Mouse (Mus musculus) embryonic facial prominence, embryonic 15.5 days (tissue): Measurements from ENCODE around the gene Pik3c2a. TPM values are rescaled to one million over a fixed set of nuclear protein-coding genes. Genes with fewer than 3 reads are reported as not detected.

Experiments
- ATAC-seq: fragments of 200-750 bp; cut with Nextera tagmentation; 2 replicates; pipeline ENCODE4 v1.8.0; 2017; ENCODE audit warnings: low read depth, moderate TSS enrichment; ENCODE audit not compliant: insufficient number of reproducible peaks, low FRiP score, low TSS enrichment
- H3K27ac ChIP-seq: fragments of 300-500 bp; sonication (generic); replicated peaks from 2 replicates; pipeline ENCODE4 v1.5.1; 2015; ENCODE audit warnings: mild to moderate bottlenecking, inconsistent platforms
- H3K27me3 ChIP-seq: fragments of 300-500 bp; sonication (generic); 2 replicates; pipeline ENCODE4 v1.6.1; 2015; ENCODE audit warnings: inconsistent platforms
- H3K36me3 ChIP-seq: fragments of 300-500 bp; sonication (generic); 2 replicates; pipeline ENCODE4 v1.6.1; 2015; ENCODE audit warnings: mild to moderate bottlenecking, inconsistent platforms
- H3K4me1 ChIP-seq: fragments of 300-500 bp; sonication (generic); 2 replicates; pipeline ENCODE4 v1.6.1; 2015; ENCODE audit warnings: inconsistent platforms
- H3K4me2 ChIP-seq: fragments of 300-500 bp; sonication (generic); replicated peaks from 2 replicates; pipeline ENCODE4 v1.6.1; 2015; ENCODE audit warnings: mild to moderate bottlenecking, inconsistent platforms
- H3K4me3 ChIP-seq: fragments of 300-500 bp; sonication (generic); replicated peaks from 2 replicates; pipeline ENCODE4 v1.5.1; 2015; ENCODE audit warnings: mild to moderate bottlenecking, inconsistent platforms
- H3K9ac ChIP-seq: fragments of 300-500 bp; sonication (generic); 2 replicates; pipeline ENCODE4 v1.6.1; 2015; ENCODE audit warnings: inconsistent platforms
- H3K9me3 ChIP-seq: fragments of 300-500 bp; sonication (generic); replicated peaks from 2 replicates; pipeline ENCODE4 v1.6.1; 2016; ENCODE audit warnings: inconsistent platforms
- WGBS: fragments of 180-500 bp; shearing (Covaris S2); methylation state at CpG from one replicate; pipeline ENCODE4 v1.1.7; 2015; 5-methylcytosine and 5-hydroxymethylcytosine counted together
- polyA plus RNA-seq: library from polyadenylated mRNA; unstranded; fragments of >200 nt; fragmentation: Nextera tagmentation; extraction: Ambion mirVana; gene quantifications from 2 replicates; pipeline ENCODE4 v1.2.1, GENCODE M21; 2015

Gene Pik3c2a
- polyA plus RNA-seq, 1 experiment from 2014 or later: 21.2 TPM

- no peaks in the 10 kb centered on the region for H3K27me3 ChIP-seq
- WGBS: 84% methylated on average over 3 of the region's 3 CpGs
Measured at GRCm38 (mm10) chr7:116446645-116447044, 3.4 kb upstream of the Pik3c2a start.

GRCm38 (mm10) chr7:116444326-116444809 is 1.1 kb upstream of the Pik3c2a start:
- WGBS: 3% methylated on average over 2 of the region's 2 CpGs
- Histone ChIP-seq H3K27me3 (no peaks in the 10 kb centered on the region), H3K9me3 (no peaks in the 10 kb centered on the region), H3K27ac (peak overlapping the region; percentile 93), H3K4me3 (peak overlapping the region; percentile 62), H3K36me3 (no peaks in the 10 kb centered on the region), H3K9ac (peak overlapping the region; percentile 59), H3K4me2 (peak overlapping the region; percentile 90), H3K4me1 (peaks cover 28% of the 10 kb centered on the region)
- ATAC-seq: peak; percentile 55; the same call in 1 of the 2 replicates

More at GRCm38 (mm10) chr7:116446645-116447044, 3.4 kb upstream of the Pik3c2a start:
- Histone ChIP-seq H3K27ac (no peak overlapping the region), H3K36me3 (no peaks in the 10 kb centered on the region), H3K4me2 (no peak overlapping the region), H3K4me3 (no peak overlapping the region), H3K9ac (no peak overlapping the region), H3K9me3 (no peaks in the 10 kb centered on the region), H3K4me1 (peaks cover 21% of the 10 kb centered on the region)
- no peak for ATAC-seq

DNA sequence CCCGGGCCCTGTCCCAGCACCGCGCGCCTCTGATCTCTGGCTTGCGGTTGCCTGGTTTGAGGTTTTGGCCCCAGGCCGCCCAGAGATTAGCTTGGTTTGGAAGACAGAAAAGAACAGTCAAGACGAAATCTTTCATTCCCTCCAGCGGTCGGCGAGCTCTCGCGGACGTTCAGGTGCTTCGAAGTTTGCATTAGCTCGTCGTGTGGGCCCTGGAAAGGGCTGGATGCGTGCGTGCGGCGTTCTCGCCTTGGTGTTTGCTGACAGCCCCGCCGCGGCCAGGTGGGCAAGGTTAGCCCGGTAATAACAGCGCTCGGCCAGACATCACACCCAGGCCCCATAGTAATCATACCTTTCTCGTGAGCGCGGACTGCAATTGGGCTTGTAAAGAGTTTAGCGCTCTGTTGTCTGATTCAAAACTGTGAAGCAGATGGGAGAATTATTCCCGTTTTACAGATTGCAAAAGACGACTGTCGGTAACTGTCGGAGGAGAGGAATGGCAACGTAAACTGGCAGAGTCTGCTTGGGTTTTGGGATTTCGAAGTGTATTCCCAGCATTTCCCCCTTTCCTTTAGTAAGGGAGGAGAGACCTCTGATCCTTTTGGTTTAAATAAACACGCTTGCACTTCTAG is 562 bp upstream of the Pik3c2a start:
- H3K27me3 ChIP-seq: no peaks in the 10 kb centered on the region
- ATAC-seq: no peak; the same call in 1 of the 2 replicates
- H3K27ac ChIP-seq: peak overlapping the region; percentile 93
- peak overlapping the region; percentile 59 for H3K9ac ChIP-seq
- peak overlapping the region; percentile 90 for H3K4me2 ChIP-seq
- no peaks in the 10 kb centered on the region for H3K36me3 ChIP-seq
- WGBS: under 1% methylated on average over 38 of the region's 38 CpGs
- peak overlapping the region; percentile 62 for H3K4me3 ChIP-seq
- H3K4me1 ChIP-seq: peaks cover 28% of the 10 kb centered on the region
- no peaks in the 10 kb centered on the region for H3K9me3 ChIP-seq

GRCm38 (mm10) chr7:116442226-116442625 is 1.0 kb downstream of the Pik3c2a start:
- no peak for ATAC-seq
- Histone ChIP-seq H3K4me3 (peak overlapping the region; percentile 62), H3K27me3 (no peaks in the 10 kb centered on the region), H3K9ac (peak overlapping the region; percentile 2; the same call in 1 of the 2 replicates), H3K4me2 (peak overlapping the region; percentile 90), H3K4me1 (peaks cover 28% of the 10 kb centered on the region), H3K36me3 (peaks cover 5% of the 10 kb centered on the region; the same call in 1 of the 2 replicates), H3K27ac (no peak overlapping the region), H3K9me3 (no peaks in the 10 kb centered on the region)
- 6% methylated on average over 7 of the region's 7 CpGs for WGBS

DNA sequence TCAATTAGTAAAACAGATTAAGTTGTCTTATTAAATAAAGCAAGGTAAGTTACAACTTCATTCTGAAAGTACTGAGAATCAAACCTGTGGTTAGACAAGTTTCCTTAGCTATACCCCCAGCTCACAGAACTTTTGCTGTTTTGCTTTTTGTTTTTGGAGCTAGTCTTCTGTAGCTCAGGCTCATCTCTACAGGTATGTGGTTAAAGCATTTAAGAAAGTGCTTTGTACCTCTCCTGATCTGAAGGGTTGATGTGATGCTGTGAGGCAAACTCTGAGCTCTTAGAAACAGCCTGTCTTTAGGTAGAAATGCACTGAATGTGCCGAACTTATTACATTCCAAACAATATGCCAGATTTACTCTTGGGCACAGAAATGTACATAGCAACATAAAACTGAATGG is 1.9 kb downstream of the Pik3c2a start:
- WGBS: 44% methylated on average over 1 of the region's 1 CpGs

DNA sequence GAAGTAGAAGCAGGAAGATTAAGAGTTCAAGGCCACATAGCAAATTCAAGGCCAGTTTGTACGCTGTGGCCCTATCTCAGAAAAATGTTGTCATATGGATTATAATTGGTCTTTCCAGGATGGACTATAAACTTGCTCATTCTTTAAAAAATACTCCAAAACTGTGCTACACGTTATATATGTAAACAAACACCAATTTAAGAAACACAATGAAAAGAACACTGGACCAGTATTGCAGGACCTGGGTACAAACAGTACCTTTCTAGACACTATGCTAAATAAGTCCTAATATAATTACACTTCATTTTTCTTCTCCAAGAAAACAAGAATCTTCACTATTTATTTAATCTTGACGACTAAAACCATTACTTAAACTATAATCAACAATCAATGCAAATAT is 11.6 kb downstream of the Pik3c2a start:
- no peaks in the 10 kb centered on the region for H3K4me1 ChIP-seq
- H3K27ac ChIP-seq: no peak overlapping the region
- H3K9ac ChIP-seq: no peak overlapping the region
- H3K36me3 ChIP-seq: no peaks in the 10 kb centered on the region
- H3K4me2 ChIP-seq: no peak overlapping the region
- no peak for ATAC-seq
- H3K4me3 ChIP-seq: no peak overlapping the region
- H3K9me3 ChIP-seq: no peaks in the 10 kb centered on the region
- no peaks in the 10 kb centered on the region for H3K27me3 ChIP-seq
- WGBS: 85% methylated on average over 3 of the region's 3 CpGs

More for the DNA sequence above, 1.9 kb downstream of the Pik3c2a start:
- Histone ChIP-seq H3K9me3 (no peaks in the 10 kb centered on the region), H3K27me3 (no peaks in the 10 kb centered on the region), H3K4me2 (no peak overlapping the region), H3K4me3 (no peak overlapping the region), H3K4me1 (peaks cover 28% of the 10 kb centered on the region), H3K36me3 (peaks cover 5% of the 10 kb centered on the region; the same call in 1 of the 2 replicates), H3K27ac (no peak overlapping the region), H3K9ac (no peak overlapping the region)
- no peak for ATAC-seq

GRCm38 (mm10) chr7:116430926-116431325 is 12.3 kb downstream of the Pik3c2a start:
- H3K4me1 ChIP-seq: no peaks in the 10 kb centered on the region
- no peaks in the 10 kb centered on the region for H3K9me3 ChIP-seq
- 76% methylated on average over 2 of the region's 2 CpGs for WGBS
- H3K27me3 ChIP-seq: no peaks in the 10 kb centered on the region
- ATAC-seq: no peak
- H3K4me2 ChIP-seq: no peak overlapping the region
- H3K27ac ChIP-seq: no peak overlapping the region
- H3K4me3 ChIP-seq: no peak overlapping the region
- no peaks in the 10 kb centered on the region for H3K36me3 ChIP-seq
- H3K9ac ChIP-seq: no peak overlapping the region

- H3K4me1 ChIP-seq: no peaks in the 10 kb centered on the region
- ATAC-seq: no peak
Measured at GRCm38 (mm10) chr7:116427206-116427605, 16.0 kb downstream of the Pik3c2a start.

DNA sequence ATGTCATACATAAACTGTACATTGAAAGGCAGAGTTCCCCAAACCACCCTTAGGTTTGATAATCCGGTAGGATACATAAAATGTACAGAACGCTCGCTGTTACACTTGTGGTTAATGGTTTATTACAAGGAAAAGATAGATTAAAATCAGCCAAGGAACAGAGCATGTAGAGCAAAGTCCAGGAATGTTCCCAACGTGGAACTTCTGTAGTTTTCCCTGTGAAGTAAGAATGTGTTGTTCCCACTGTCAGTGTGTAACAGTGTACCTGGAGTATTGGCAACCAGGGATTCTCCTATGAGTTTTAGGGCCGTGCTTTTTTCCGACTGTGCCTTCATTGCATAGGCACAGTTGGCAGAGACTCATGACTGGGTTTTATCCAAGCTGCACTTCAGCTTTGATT is 17.5 kb downstream of the Pik3c2a start:
- H3K27me3 ChIP-seq: no peaks in the 10 kb centered on the region
- no peaks in the 10 kb centered on the region for H3K4me1 ChIP-seq
- H3K36me3 ChIP-seq: no peaks in the 10 kb centered on the region
- H3K4me2 ChIP-seq: no peak overlapping the region
- ATAC-seq: no peak
- H3K9me3 ChIP-seq: no peaks in the 10 kb centered on the region
- no peak overlapping the region for H3K4me3 ChIP-seq
- H3K9ac ChIP-seq: no peak overlapping the region
- no peak overlapping the region for H3K27ac ChIP-seq
- 86% methylated on average over 6 of the region's 6 CpGs for WGBS

More at GRCm38 (mm10) chr7:116427206-116427605, 16.0 kb downstream of the Pik3c2a start:
- H3K4me3 ChIP-seq: no peak overlapping the region
- H3K4me2 ChIP-seq: no peak overlapping the region
- H3K9me3 ChIP-seq: no peaks in the 10 kb centered on the region
- no peak overlapping the region for H3K27ac ChIP-seq
- no peaks in the 10 kb centered on the region for H3K27me3 ChIP-seq
- no peaks in the 10 kb centered on the region for H3K36me3 ChIP-seq
- no peak overlapping the region for H3K9ac ChIP-seq

DNA sequence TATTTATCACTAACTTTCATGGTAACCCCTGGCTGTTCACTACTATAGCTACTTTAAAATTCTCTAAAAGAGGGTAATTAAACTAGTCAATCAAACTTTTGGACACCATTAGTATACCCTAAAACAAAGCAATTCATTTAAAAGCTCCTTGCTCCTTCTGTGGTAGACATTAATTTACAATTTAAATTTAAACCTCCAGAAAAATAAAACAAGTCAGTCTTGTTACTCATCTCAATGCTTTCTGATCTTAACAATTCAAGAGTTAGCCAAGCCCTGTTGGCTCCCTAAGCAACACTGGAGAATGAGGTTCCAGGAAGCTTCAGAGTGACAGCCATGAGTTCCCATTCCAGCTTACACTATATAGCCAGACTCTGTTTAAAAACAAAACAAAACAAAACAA is 22.2 kb downstream of the Pik3c2a start:
- no peak overlapping the region for H3K9ac ChIP-seq
- no peaks in the 10 kb centered on the region for H3K27me3 ChIP-seq
- H3K9me3 ChIP-seq: no peaks in the 10 kb centered on the region
- ATAC-seq: no peak
- H3K27ac ChIP-seq: no peak overlapping the region
- no peak overlapping the region for H3K4me3 ChIP-seq
- H3K36me3 ChIP-seq: peaks cover 13% of the 10 kb centered on the region
- H3K4me1 ChIP-seq: no peaks in the 10 kb centered on the region
- no peak overlapping the region for H3K4me2 ChIP-seq

- no peak overlapping the region for H3K4me2 ChIP-seq
- H3K27ac ChIP-seq: no peak overlapping the region
- no peak for ATAC-seq
- H3K36me3 ChIP-seq: no peaks in the 10 kb centered on the region
- no peak overlapping the region for H3K9ac ChIP-seq
- no peaks in the 10 kb centered on the region for H3K27me3 ChIP-seq
- H3K9me3 ChIP-seq: no peaks in the 10 kb centered on the region
- no peak overlapping the region for H3K4me3 ChIP-seq
- H3K4me1 ChIP-seq: no peaks in the 10 kb centered on the region
- whole genome bisulfite sequencing: 44% methylated on average over 1 of the region's 1 CpGs
Measured at GRCm38 (mm10) chr7:116409438-116409837, 33.8 kb downstream of the Pik3c2a start.

DNA sequence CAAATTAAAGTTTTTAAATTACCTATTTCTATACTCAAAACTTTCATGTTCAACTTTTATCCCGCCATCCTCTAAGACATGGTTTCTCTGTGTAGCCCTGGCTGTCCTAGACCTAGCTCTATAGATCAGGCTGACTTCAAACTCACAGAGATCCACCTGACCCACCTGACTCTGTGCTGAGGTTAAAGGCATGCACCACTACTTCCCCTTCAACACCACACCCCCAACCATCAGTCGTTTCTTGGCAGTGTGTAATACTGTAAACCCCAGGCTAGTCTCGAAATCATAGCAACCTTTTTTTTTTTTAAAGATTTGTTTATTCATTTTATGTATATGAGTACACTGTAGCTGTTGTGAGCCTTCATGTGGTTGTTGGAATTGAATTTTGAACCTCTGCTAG is 50.9 kb downstream of the Pik3c2a start:
- Histone ChIP-seq H3K9me3 (no peaks in the 10 kb centered on the region), H3K27me3 (no peaks in the 10 kb centered on the region), H3K9ac (no peak overlapping the region), H3K36me3 (0 out of 2 replicates have a peak, but pooled peaks cover 3% of the 10 kb centered on the region), H3K4me2 (no peak overlapping the region), H3K27ac (no peak overlapping the region), H3K4me3 (no peak overlapping the region), H3K4me1 (no peaks in the 10 kb centered on the region)
- no peak for ATAC-seq
- WGBS: 78% methylated on average over 3 of the region's 3 CpGs
